Mouse (Mus musculus) intestine, postnatal 0 days (tissue): Measurements from ENCODE around the gene Sec24a. TPM values are rescaled to one million over a fixed set of nuclear protein-coding genes. Genes with fewer than 3 reads are reported as not detected.
"Not testable (repeated sequence)": the region's sequence is repeated elsewhere in the genome, so short reads cannot be mapped to it uniquely, and the experiment has no call there.

Experiments used
- ATAC-seq: fragments of 200-750 bp; cut with Nextera tagmentation; 2 replicates; pipeline ENCODE4 v1.8.0; 2017; ENCODE audit warnings: mild to moderate bottlenecking, moderate TSS enrichment, moderate library complexity
- H3K27ac ChIP-seq: fragments of 300-500 bp; sonication (generic); 2 replicates; pipeline ENCODE4 v1.5.1; 2014; ENCODE audit warnings: mild to moderate bottlenecking, low read depth, low read length, moderate library complexity
- H3K27me3 ChIP-seq: fragments of 300-500 bp; sonication (generic); replicated peaks from 2 replicates; pipeline ENCODE4 v1.6.1; 2014; ENCODE audit warnings: low read length, mixed read lengths; ENCODE audit not compliant: control insufficient read depth, insufficient read depth
- H3K36me3 ChIP-seq: fragments of 300-500 bp; sonication (generic); 2 replicates; pipeline ENCODE4 v1.6.1; 2014; ENCODE audit warnings: mild to moderate bottlenecking, moderate library complexity; ENCODE audit not compliant: control insufficient read depth, insufficient read depth
- H3K4me1 ChIP-seq: fragments of 300-500 bp; sonication (generic); replicated peaks from 2 replicates; pipeline ENCODE4 v1.6.1; 2014; ENCODE audit warnings: antibody characterized with exemption, low read length, mixed read lengths; ENCODE audit not compliant: control insufficient read depth, insufficient read depth
- H3K4me2 ChIP-seq: fragments of 300-500 bp; sonication (generic); replicated peaks from 2 replicates; pipeline ENCODE4 v1.6.1; 2014; ENCODE audit warnings: low read depth, mild to moderate bottlenecking, moderate library complexity
- H3K4me3 ChIP-seq: fragments of 300-500 bp; sonication (generic); 2 replicates; pipeline ENCODE4 v1.5.1; 2014; ENCODE audit warnings: low read depth, low read length
- H3K9ac ChIP-seq: fragments of 300-500 bp; sonication (generic); 2 replicates; pipeline ENCODE4 v1.6.1; 2014; ENCODE audit warnings: mild to moderate bottlenecking, low read depth, low read length
- H3K9me3 ChIP-seq: fragments of 300-500 bp; sonication (generic); 2 replicates; pipeline ENCODE4 v1.6.1; 2016; ENCODE audit warnings: mixed run types; ENCODE audit not compliant: control insufficient read depth
- CTCF ChIP-seq: sonication (generic); IDR thresholded peaks from 2 replicates; pipeline ENCODE4 v1.5.1; 2016; ENCODE audit warnings: low read depth, mild to moderate bottlenecking, control low read depth, antibody characterized with exemption, moderate library complexity
- WGBS: fragments of 180-500 bp; shearing (Covaris S2); extraction: QIAGEN DNeasy Blood & Tissue Kit; methylation state at CpG from one replicate; pipeline ENCODE4 v1.1.7; 2014; 5-methylcytosine and 5-hydroxymethylcytosine counted together
- polyA plus RNA-seq: library from polyadenylated mRNA; unstranded; fragments of >200 nt; fragmentation: Nextera tagmentation; extraction: Ambion mirVana; gene quantifications from 2 replicates; pipeline ENCODE4 v1.2.1, GENCODE M21; 2015

Gene Sec24a
- polyA plus RNA-seq, 1 experiment from 2014 or later: 47.1 TPM

DNA sequence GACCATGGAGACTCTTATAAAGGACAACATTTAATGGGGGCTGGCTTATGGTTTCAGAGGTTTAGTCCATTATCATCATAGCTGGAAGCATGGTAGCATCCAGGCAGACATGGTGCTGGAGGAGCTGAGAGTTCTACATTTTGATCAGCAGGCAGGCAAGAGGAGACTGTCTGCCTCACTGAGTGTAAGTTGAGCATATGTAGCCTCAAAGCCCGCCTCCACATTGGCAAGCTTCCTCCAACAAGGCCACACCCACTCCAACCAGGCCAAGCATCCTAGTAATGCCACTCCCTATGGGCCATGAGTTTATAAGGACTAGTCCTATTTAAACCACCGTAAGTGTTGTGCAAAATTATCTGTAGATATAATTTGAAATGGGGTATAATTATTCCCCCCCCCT is 92.1 kb downstream of the Sec24a start:
- Histone ChIP-seq H3K4me2 (no peak overlapping the region), H3K27ac (no peak overlapping the region), H3K9me3 (no peaks in the 10 kb centered on the region), H3K4me3 (no peak overlapping the region), H3K36me3 (no peaks in the 10 kb centered on the region), H3K27me3 (no peaks in the 10 kb centered on the region), H3K9ac (no peak overlapping the region), H3K4me1 (no peaks in the 10 kb centered on the region)
- WGBS: 64% methylated on average over 2 of the region's 2 CpGs
- ATAC-seq: 0 out of 2 replicates have a peak, but pooled peaks have one; percentile 13
- TF ChIP-seq CTCF: no peak

DNA sequence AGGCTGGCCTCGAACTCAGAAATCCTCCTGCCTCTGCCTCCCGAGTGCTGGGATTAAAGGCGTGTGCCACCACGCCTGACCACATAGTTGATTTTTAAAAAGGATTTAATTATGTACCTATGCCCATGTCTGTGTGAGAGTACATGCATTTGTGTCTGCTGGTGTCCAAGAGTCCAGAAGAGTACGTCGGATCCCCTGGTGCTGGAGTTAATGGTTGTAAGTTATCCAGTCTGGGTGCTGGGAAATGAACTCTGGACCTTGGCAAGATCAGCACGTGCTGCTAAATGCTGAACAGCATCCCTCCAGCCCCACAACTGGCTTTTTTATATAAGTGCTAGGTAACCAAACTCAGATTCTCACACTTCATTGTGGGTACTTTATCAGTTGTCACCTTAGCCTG is 92.6 kb downstream of the Sec24a start:
- Histone ChIP-seq H3K36me3 (no peaks in the 10 kb centered on the region), H3K9me3 (no peaks in the 10 kb centered on the region), H3K4me2 (no peak overlapping the region), H3K27ac (no peak overlapping the region), H3K4me3 (no peak overlapping the region), H3K9ac (no peak overlapping the region), H3K27me3 (no peaks in the 10 kb centered on the region), H3K4me1 (no peaks in the 10 kb centered on the region)
- WGBS: 85% methylated on average over 7 of the region's 7 CpGs
- no peak for ATAC-seq
- no peak for TF ChIP-seq CTCF

DNA sequence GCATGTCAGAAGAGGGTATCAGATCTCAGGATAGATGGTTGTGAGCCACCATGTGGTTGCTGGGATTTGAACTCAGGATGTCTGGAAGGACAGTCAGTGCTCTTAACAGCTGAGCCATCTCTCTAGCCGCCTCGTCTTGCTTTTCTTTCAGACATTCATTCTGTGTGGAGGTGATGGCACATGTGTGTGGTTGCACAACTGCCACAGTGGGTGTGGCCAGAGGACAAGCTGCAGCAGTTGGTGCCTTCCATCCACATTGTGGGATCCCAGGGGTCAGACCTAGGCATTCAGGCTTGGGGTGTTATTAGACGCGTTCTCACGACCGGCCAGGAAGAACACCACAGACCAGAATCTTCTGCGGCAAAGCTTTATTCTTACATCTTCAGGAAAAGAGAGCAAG is 98.7 kb downstream of the Sec24a start:
- not testable (repeated sequence) for H3K27ac ChIP-seq, ATAC-seq, H3K4me3 ChIP-seq, H3K36me3 ChIP-seq, H3K4me2 ChIP-seq, H3K27me3 ChIP-seq, H3K9ac ChIP-seq, H3K9me3 ChIP-seq, H3K4me1 ChIP-seq
- WGBS: 89% methylated on average over 7 of the region's 7 CpGs

DNA sequence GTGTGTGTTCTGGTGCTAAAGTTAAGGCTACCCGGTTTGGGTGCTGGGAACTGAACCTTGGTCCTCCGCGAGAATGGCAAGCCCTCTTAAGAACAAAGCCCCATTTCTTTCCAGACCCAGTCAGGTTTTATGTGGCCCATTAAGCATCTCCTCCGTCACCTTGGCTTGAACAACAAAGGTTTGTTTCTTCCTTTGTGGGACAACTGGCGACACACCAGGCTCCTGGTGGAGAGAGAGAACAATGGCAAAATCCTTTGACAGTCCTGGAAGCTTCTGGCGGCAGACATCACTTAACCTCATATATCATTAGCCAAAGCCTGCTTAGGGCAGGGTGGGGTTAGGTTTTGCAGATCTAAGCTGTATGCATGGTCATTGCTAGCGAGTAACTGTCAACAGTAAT is 100.8 kb downstream of the Sec24a start:
- Histone ChIP-seq H3K27ac (no peak overlapping the region), H3K4me2 (no peak overlapping the region), H3K36me3 (no peaks in the 10 kb centered on the region), H3K9me3 (no peaks in the 10 kb centered on the region), H3K4me3 (no peak overlapping the region), H3K27me3 (no peaks in the 10 kb centered on the region), H3K4me1 (no peaks in the 10 kb centered on the region), H3K9ac (no peak overlapping the region)
- TF ChIP-seq CTCF: no peak
- 78% methylated on average over 7 of the region's 7 CpGs for WGBS
- ATAC-seq: no peak

DNA sequence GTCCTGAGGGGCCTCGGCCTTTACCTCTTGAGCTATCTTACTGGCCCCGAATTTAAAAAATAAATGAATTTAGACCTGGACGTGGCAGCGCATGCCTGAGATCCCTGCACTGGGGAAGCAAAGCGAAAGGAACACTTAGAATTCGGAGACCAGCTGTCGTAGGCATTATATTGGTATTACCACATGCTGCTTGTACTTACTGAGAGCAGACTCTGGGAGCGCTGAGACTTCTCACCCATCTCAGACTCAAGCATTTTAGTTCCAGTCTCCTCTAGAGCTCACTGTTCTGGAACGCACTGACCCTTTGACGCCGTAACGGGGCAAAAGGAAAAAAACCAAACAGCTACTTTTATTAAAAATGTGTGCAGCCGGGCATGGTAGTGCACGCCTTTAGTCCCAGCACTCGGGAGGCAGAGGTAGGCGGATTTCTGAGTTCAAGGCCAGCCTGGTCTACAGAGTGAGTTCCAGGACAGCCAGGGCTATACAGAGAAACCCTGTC is 101.5 kb downstream of the Sec24a start:
- Histone ChIP-seq H3K27ac (no peak overlapping the region), H3K9me3 (no peaks in the 10 kb centered on the region), H3K4me1 (no peaks in the 10 kb centered on the region), H3K27me3 (no peaks in the 10 kb centered on the region), H3K4me2 (no peak overlapping the region), H3K4me3 (no peak overlapping the region), H3K9ac (no peak overlapping the region), H3K36me3 (no peaks in the 10 kb centered on the region)
- no peak for ATAC-seq
- WGBS: 85% methylated on average over 16 of the region's 16 CpGs
- no peak for TF ChIP-seq CTCF

DNA sequence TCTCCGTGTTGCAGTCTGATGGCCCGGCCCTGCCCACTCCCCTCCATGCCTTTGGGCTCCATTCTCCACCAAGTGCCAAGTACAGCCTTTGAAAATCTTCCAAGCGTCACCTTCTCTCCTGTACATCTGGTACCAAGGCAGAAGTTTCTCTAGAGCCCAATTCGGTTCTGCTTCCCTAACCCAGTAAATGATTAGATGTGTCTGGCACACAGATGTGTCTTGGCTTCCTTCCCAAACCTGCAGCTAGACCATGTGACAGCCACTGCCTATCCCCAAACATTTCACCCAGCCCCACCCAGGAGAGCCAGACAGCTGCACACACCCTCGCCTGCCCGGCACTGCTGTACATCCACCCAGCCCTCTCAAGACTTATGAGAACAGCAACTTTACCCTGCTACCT is 104.7 kb downstream of the Sec24a start:
- no peak for TF ChIP-seq CTCF
- no peak overlapping the region for H3K27ac ChIP-seq
- WGBS: 37% methylated on average over 6 of the region's 6 CpGs
- no peaks in the 10 kb centered on the region for H3K9me3 ChIP-seq
- H3K36me3 ChIP-seq: peaks cover 10% of the 10 kb centered on the region; the same call in 1 of the 2 replicates
- peak; percentile 58; the same call in 1 of the 2 replicates for ATAC-seq
- no peaks in the 10 kb centered on the region for H3K27me3 ChIP-seq
- no peak overlapping the region for H3K4me2 ChIP-seq
- H3K9ac ChIP-seq: no peak overlapping the region
- no peak overlapping the region for H3K4me3 ChIP-seq
- no peaks in the 10 kb centered on the region for H3K4me1 ChIP-seq

DNA sequence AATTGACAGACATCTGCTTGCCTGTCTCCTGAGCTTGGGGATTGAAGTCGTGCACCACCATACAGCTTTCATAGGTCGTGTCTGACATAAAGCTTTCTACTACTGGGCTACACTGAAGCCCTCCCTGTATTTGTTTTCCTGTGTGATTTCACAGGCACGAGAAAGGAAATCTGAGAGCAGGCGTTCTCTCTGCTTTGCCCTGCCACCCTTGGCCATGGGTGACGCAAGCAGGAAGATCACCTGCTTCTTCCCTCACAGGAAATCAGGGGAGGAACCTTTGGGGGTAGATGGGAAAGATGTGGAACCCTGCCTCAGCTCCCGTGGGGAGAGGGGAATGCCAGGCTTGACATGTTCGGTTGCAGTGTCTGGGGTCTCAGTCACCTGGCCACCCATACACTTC is 105.1 kb downstream of the Sec24a start:
- H3K27ac ChIP-seq: no peak overlapping the region
- no peak overlapping the region for H3K4me2 ChIP-seq
- no peaks in the 10 kb centered on the region for H3K9me3 ChIP-seq
- H3K27me3 ChIP-seq: no peaks in the 10 kb centered on the region
- 60% methylated on average over 7 of the region's 7 CpGs for WGBS
- peaks cover 10% of the 10 kb centered on the region; the same call in 1 of the 2 replicates for H3K36me3 ChIP-seq
- H3K9ac ChIP-seq: no peak overlapping the region
- no peak for TF ChIP-seq CTCF
- no peak for ATAC-seq
- no peak overlapping the region for H3K4me3 ChIP-seq
- H3K4me1 ChIP-seq: no peaks in the 10 kb centered on the region
